Comparison of ENCODE assay signal across 16 mouse cellular contexts in the genomic region with DNA sequence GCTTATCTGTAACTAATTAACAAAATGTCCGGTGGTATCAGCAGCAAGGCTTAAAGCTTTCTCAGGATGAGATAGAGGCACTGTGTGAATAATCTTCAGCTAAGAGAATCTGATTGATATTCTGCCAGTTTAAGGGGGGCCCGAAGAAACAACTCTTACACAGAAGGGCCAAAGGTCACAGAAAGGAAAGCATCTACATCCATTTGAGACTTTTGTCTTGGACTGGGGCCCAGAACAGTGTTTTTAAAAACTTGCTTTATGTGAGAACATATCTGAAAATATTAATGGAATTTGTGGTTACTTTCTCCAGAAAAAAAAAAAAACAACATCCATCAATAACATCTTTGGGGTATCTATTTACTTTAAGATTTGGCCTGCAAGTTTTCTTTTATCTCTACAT. TPM values are rescaled to one million over a fixed set of nuclear protein-coding genes. Genes with fewer than 3 reads are reported as not detected.
"Had no signal": no experiment of that assay in that cellular context is flagged by ENCODE, and none has a peak within 500 bp of the region (broad histone marks: within the 10 kb centered on the region; RNA-seq: fewer than 3 reads in every experiment).

No protein-coding gene starts in this region.

- H3K4me2 ChIP-seq: liver, embryonic 15.5 days; lung, embryonic 15.5 days; midbrain, embryonic 11.5 days; midbrain, embryonic 13.5 days; midbrain, embryonic 15.5 days; neural tube, embryonic 12.5 days; stomach, embryonic 15.5 days had no signal

- H3K9me3 ChIP-seq: liver, embryonic 15.5 days; lung, embryonic 15.5 days; midbrain, embryonic 13.5 days; midbrain, embryonic 15.5 days; neural tube, embryonic 12.5 days; stomach, embryonic 15.5 days had no signal

- H3K27me3 ChIP-seq: liver, embryonic 15.5 days; lung, embryonic 15.5 days; megakaryocyte, embryonic 14.5 days; midbrain, embryonic 13.5 days; midbrain, embryonic 15.5 days; neural tube, embryonic 12.5 days; stomach, embryonic 15.5 days had no signal

- H3K36me3 ChIP-seq: liver, embryonic 15.5 days; midbrain, embryonic 15.5 days; neural tube, embryonic 12.5 days; stomach, embryonic 15.5 days had no signal

- DNase-seq: liver, postnatal 0 days; right cerebral cortex, postnatal 14 days; thymus, adult 2 months; thymus, postnatal 25 days; thymus, postnatal 4 days had no signal

- H3K9ac ChIP-seq: liver, embryonic 15.5 days; liver, postnatal 0 days; lung, embryonic 15.5 days; midbrain, embryonic 13.5 days; midbrain, embryonic 15.5 days; neural tube, embryonic 12.5 days; stomach, embryonic 15.5 days had no signal

- H3K4me1 ChIP-seq: liver, embryonic 15.5 days; lung, embryonic 15.5 days; megakaryocyte, embryonic 14.5 days; midbrain, embryonic 13.5 days; midbrain, embryonic 15.5 days; neural tube, embryonic 12.5 days; stomach, embryonic 15.5 days had no signal

- ATAC-seq: liver, postnatal 0 days; lung, postnatal 0 days; midbrain, embryonic 13.5 days; midbrain, embryonic 15.5 days had no signal

- H3K4me3 ChIP-seq: liver, embryonic 15.5 days; lung, embryonic 15.5 days; megakaryocyte, embryonic 14.5 days; midbrain, embryonic 13.5 days; midbrain, embryonic 15.5 days; neural tube, embryonic 12.5 days; stomach, embryonic 15.5 days had no signal

- H3K27ac ChIP-seq: liver, embryonic 15.5 days; lung, embryonic 15.5 days; macrophage; midbrain, embryonic 13.5 days; midbrain, embryonic 15.5 days; neural tube, embryonic 12.5 days; stomach, embryonic 15.5 days; stomach, postnatal 0 days had no signal

RNA-seq across cellular contexts. Expression of a gene that starts 38.9 kb away (rescaled TPM):
- polyA plus RNA-seq: macrophage had no signal
